Mouse (Mus musculus) embryonic fibroblast, embryonic 13.5 days (primary cell): Measurements from ENCODE around the gene Ttc25.

Experiments
- CTCF ChIP-seq: IDR thresholded peaks from 2 replicates; pipeline ENCODE4 v1.5.1; 2011; ENCODE audit warnings: mild to moderate bottlenecking, control low read depth, low read length, moderate library complexity, borderline replicate concordance; ENCODE audit not compliant: insufficient read depth
- POLR2A ChIP-seq: IDR thresholded peaks from 2 replicates; pipeline ENCODE4 v1.6.1; 2011; ENCODE audit warnings: low read depth, mild to moderate bottlenecking, control low read depth, low read length, moderate library complexity

- TF ChIP-seq CTCF (no peak), POLR2A (no peak)
These were observed 36.3 kb downstream of the Ttc25 start for GRCm38 (mm10) chr11:100581756-100582155.
